ENCODE assay signal across 23 mouse cellular contexts in genomic region chr11:101283805-101284204, GRCm38 (mm10). TPM values are rescaled to one million over a fixed set of nuclear protein-coding genes. Genes with fewer than 3 reads are reported as not detected.
DNase-seq lines count a peak whose midpoint lies in the region; ATAC-seq and TF ChIP-seq lines count a peak whose summit lies in the region.
"Had no signal": no experiment of that assay in that cellular context is flagged by ENCODE, and none has a peak within 500 bp of the region (broad histone marks: within the 10 kb centered on the region; RNA-seq: fewer than 3 reads in every experiment).

No protein-coding gene starts in this region.

- H3K27ac ChIP-seq in kidney, postnatal 0 days: peak overlapping the region; percentile 73
- H3K27ac ChIP-seq: heart, embryonic 10.5 days; hindbrain, embryonic 12.5 days had no signal

- no peak overlapping the region for H3K4me3 ChIP-seq in kidney, postnatal 0 days (replicated peaks; ENCODE audit: low read depth, low read length)
- H3K4me3 ChIP-seq: erythroblast, embryonic 14.5 days; heart, embryonic 10.5 days; hindbrain, embryonic 12.5 days had no signal

- no peaks in the 10 kb centered on the region for H3K9me3 ChIP-seq in kidney, postnatal 0 days (replicated peaks; ENCODE audit: low read length)
- H3K9me3 ChIP-seq: forebrain, embryonic 10.5 days; heart, embryonic 10.5 days; hindbrain, embryonic 12.5 days had no signal

- WGBS in kidney, postnatal 0 days: 42% methylated on average over 4 of the region's 4 CpGs

- H3K36me3 ChIP-seq in kidney, postnatal 0 days (ENCODE audit: insufficient read depth, low read length): peaks cover 13% of the 10 kb centered on the region; the same call in 1 of the 2 replicates

- no peak overlapping the region for H3K4me2 ChIP-seq in kidney, postnatal 0 days (ENCODE audit: low read length)
- H3K4me2 ChIP-seq: hindbrain, embryonic 12.5 days had no signal

- H3K27me3 ChIP-seq in kidney, postnatal 0 days (ENCODE audit: insufficient read depth, low read length): no peaks in the 10 kb centered on the region
- H3K27me3 ChIP-seq: hindbrain, embryonic 12.5 days; Patski had no signal

- 0 out of 2 replicates have a peak, but pooled peaks have one; percentile 53 for ATAC-seq in kidney, postnatal 0 days (replicated peaks; ENCODE audit: low FRiP score, low read depth)
- ATAC-seq in erythroblast, adult 5-6 weeks (replicated peaks; ENCODE audit: low FRiP score, poor library complexity, severe bottlenecking): no peak
- ATAC-seq: activated CD4-positive, CD25-positive, alpha-beta regulatory T cell, adult 4 months; forebrain, embryonic 14.5 days; Patski had no signal

- H3K4me1 ChIP-seq in kidney, postnatal 0 days (replicated peaks; ENCODE audit: insufficient read depth, low read length): peaks cover 18% of the 10 kb centered on the region; the same call in 1 of the 2 replicates

- DNase-seq in kidney, adult 11 months: peak; percentile 79
- DNase-seq in kidney, postnatal 10 days: no peak
- DNase-seq in Muller cell, postnatal 12 days (ENCODE audit: inconsistent ontology term): peak; percentile 11
- peak; percentile 85 for DNase-seq in kidney, adult 9 months
- DNase-seq in kidney, postnatal 0 days (ENCODE audit: low spot score): no peak
- DNase-seq in layer of hippocampus, adult 11-12 months (ENCODE audit: low spot score): no peak
- DNase-seq in thymus, postnatal 4 days: no peak
- DNase-seq: adrenal gland, postnatal 14 days; cerebellum, adult 11-12 months; cerebellum, adult 9-10 months; cerebellum, postnatal 25 days; gastrocnemius, postnatal 36 days; heart, adult 11 months; heart, postnatal 10 days; heart, postnatal 4 days had no signal

- H3K9ac ChIP-seq in kidney, postnatal 0 days (ENCODE audit: low read depth, low read length): no peak overlapping the region
- H3K9ac ChIP-seq: hindbrain, embryonic 12.5 days had no signal

- no peak for TF ChIP-seq CTCF in kidney, postnatal 0 days (IDR thresholded peaks at IDR 0.05; ENCODE audit: low read depth)

RNA-seq across cellular contexts. Expression of gene Coa3, which starts 4.9 kb away (rescaled TPM):
- 209 and 211 TPM in 2 replicates for polyA plus RNA-seq in kidney, postnatal 0 days (2015; fragmentation: Nextera tagmentation; extraction: Ambion mirVana)
- 12.3 and 29.8 TPM in 2 replicates for total RNA-seq in erythroblast, adult 5-6 weeks (2015; ENCODE audit: low replicate concordance)
- total RNA-seq in erythroblast, adult 5-6 weeks (2017; ENCODE audit: low replicate concordance): 5.3 and 10.6 TPM in 2 replicates

RNA-seq across cellular contexts. Expression of gene Cntd1, which starts 5.0 kb away (rescaled TPM):
- 1.5 and 2.0 TPM in 2 replicates for polyA plus RNA-seq in kidney, postnatal 0 days (2015; fragmentation: Nextera tagmentation; extraction: Ambion mirVana)
- 0.96 TPM in 1 of 2 replicates, not detected in the other for total RNA-seq in erythroblast, adult 5-6 weeks (2015; ENCODE audit: low replicate concordance)
- 2.2 and 5.4 TPM in 2 replicates for total RNA-seq in erythroblast, adult 5-6 weeks (2017; ENCODE audit: low replicate concordance)
- polyA plus RNA-seq: erythroblast, embryonic 14.5 days had no signal

RNA-seq across cellular contexts. Expression of gene Becn1, which starts 18.3 kb away (rescaled TPM):
- 156 and 165 TPM in 2 replicates for polyA plus RNA-seq in kidney, postnatal 0 days (2015; fragmentation: Nextera tagmentation; extraction: Ambion mirVana)
- 98.0 and 105 TPM in 2 replicates for total RNA-seq in erythroblast, adult 5-6 weeks (2015; ENCODE audit: low replicate concordance)
- 362 and 618 TPM in 2 replicates for total RNA-seq in erythroblast, adult 5-6 weeks (2017; ENCODE audit: low replicate concordance)

RNA-seq across cellular contexts. Expression of gene Wnk4, which starts 23.4 kb away (rescaled TPM):
- 47.0 and 48.8 TPM in 2 replicates for polyA plus RNA-seq in kidney, postnatal 0 days (2015; fragmentation: Nextera tagmentation; extraction: Ambion mirVana)
- total RNA-seq in erythroblast, adult 5-6 weeks (2015; ENCODE audit: low replicate concordance): 2.3 and 17.7 TPM in 2 replicates
- total RNA-seq in erythroblast, adult 5-6 weeks (2017; ENCODE audit: low replicate concordance): 1.5 and 6.0 TPM in 2 replicates

RNA-seq across cellular contexts. Expression of gene Vps25, which starts 30.3 kb away (rescaled TPM):
- 179 and 180 TPM in 2 replicates for polyA plus RNA-seq in kidney, postnatal 0 days (2015; fragmentation: Nextera tagmentation; extraction: Ambion mirVana)
- total RNA-seq in erythroblast, adult 5-6 weeks (2015; ENCODE audit: low replicate concordance): 83.8 and 91.5 TPM in 2 replicates
- 25.0 and 31.3 TPM in 2 replicates for total RNA-seq in erythroblast, adult 5-6 weeks (2017; ENCODE audit: low replicate concordance)

Comparison
In these comparisons a context has a peak if more than half of its experiments do, and no peak if none do; other contexts are left out.
1. DNase-seq: peak in kidney, adult 11 months (single experiment), Muller cell, postnatal 12 days (single experiment) and kidney, adult 9 months (single experiment); none in kidney, postnatal 10 days (single experiment), kidney, postnatal 0 days (single experiment), layer of hippocampus, adult 11-12 months (single experiment) and thymus, postnatal 4 days (single experiment).